ENCODE assay signal across 8 mouse cellular contexts in the genomic region with DNA sequence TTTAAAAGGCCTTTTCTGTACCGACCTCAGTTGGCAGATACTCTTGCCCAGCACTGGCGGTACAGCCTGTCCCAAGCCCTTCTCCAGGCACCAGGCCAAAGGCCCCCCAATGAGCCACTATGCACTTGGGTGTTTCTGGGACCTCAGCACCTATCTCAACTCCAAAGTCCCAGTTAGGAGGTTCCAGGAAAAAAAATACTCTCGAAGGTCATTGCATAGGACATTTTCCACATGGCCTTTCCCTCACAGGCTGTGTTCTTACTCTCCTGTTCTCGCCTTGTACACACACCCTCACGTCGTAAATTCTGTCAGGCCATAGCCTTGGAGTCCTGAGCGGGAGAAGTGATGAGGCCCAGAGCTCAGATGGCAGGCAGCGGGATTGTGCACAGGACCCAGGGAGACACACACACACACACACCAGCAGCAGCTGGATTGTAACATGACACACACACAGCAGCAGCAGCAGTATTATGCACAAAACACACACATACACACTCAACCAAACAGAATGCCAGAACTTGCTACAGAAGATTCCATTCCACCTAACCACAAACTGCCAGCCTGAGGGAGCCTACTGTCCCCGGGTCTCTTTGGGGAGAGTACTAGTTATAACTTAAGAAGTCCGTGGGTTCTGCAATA. TPM values are rescaled to one million over a fixed set of nuclear protein-coding genes. Genes with fewer than 3 reads are reported as not detected.
DNase-seq lines count a peak whose midpoint lies in the region; ATAC-seq and TF ChIP-seq lines count a peak whose summit lies in the region.

No protein-coding gene starts in this region.

- TF ChIP-seq EP300 in heart, adult 2 months (IDR thresholded peaks at IDR 0.05; ENCODE audit: insufficient read depth, low read depth, low read length), result no peak

- ATAC-seq in heart, embryonic 11.5 days (replicated peaks; ENCODE audit: insufficient number of reproducible peaks, low FRiP score, low TSS enrichment), result no peak
- peak; percentile 29; the same call in 1 of the 2 replicates for ATAC-seq in limb, embryonic 13.5 days (ENCODE audit: low FRiP score, low read depth)
- no peak for ATAC-seq in granulocyte monocyte progenitor cell, adult 5-6 weeks (replicated peaks; ENCODE audit: poor library complexity, severe bottlenecking)

- H3K27ac ChIP-seq in heart, adult 2 months, result peak overlapping the region; percentile 78
- no peak overlapping the region; the same call in 1 of the 2 replicates for H3K27ac ChIP-seq in heart, embryonic 11.5 days (ENCODE audit: low read depth, low read length)
- peak overlapping the region; percentile 72 for H3K27ac ChIP-seq in limb, embryonic 13.5 days

- peaks cover 3% of the 10 kb centered on the region; the same call in 1 of the 2 replicates for H3K4me1 ChIP-seq in heart, adult 2 months (ENCODE audit: control insufficient read depth, insufficient read depth, low read length)
- peaks cover 34% of the 10 kb centered on the region for H3K4me1 ChIP-seq in E14TG2a.4 (replicated peaks; ENCODE audit: low read depth, low read length)
- peaks cover 22% of the 10 kb centered on the region for H3K4me1 ChIP-seq in heart, embryonic 11.5 days (ENCODE audit: control insufficient read depth, insufficient read depth, low read length)
- peaks cover 24% of the 10 kb centered on the region for H3K4me1 ChIP-seq in limb, embryonic 13.5 days

- DNase-seq in heart, adult 2 months, result peak in 1 of 2 experiments; percentile 32
- no peak for DNase-seq in heart, postnatal 25 days (ENCODE audit: low spot score)
- DNase-seq in urinary bladder, postnatal 14 days (ENCODE audit: low spot score), result no peak
- DNase-seq in thymus, adult 18-20 months, result no peak

- no peaks in the 10 kb centered on the region for H3K9me3 ChIP-seq in E14TG2a.4 (ENCODE audit: low read length)
- H3K9me3 ChIP-seq in heart, embryonic 11.5 days (replicated peaks; ENCODE audit: control insufficient read depth, low read length), result no peaks in the 10 kb centered on the region
- no peaks in the 10 kb centered on the region; the same call in 1 of the 2 replicates for H3K9me3 ChIP-seq in limb, embryonic 13.5 days

- no peak for TF ChIP-seq CTCF in heart, adult 2 months (IDR thresholded peaks at IDR 0.05)
- TF ChIP-seq CTCF in E14TG2a.4 (conservative IDR thresholded peaks at IDR 0.05; ENCODE audit: low read length), result no peak

- intact Hi-C loops in heart, adult 2 months (cut with DNase I), result loop anchor here (2.0 kb wide), 1 partner anchor 20 kb away; no protein-coding TSS in a partner anchor
- intact Hi-C loops in heart, postnatal 25 days (cut with DNase I), result no loop called here

- H3K9ac ChIP-seq in heart, adult 2 months (ENCODE audit: low read depth, low read length), result peak overlapping the region; percentile 58
- peak overlapping the region; percentile 36; the same call in 1 of the 2 replicates for H3K9ac ChIP-seq in heart, embryonic 11.5 days (ENCODE audit: low read depth, low read length)
- H3K9ac ChIP-seq in limb, embryonic 13.5 days, result peak overlapping the region; percentile 36; the same call in 1 of the 2 replicates

- WGBS in heart, adult 2 months, result 47% methylated on average over 10 of the region's 10 CpGs
- 52% methylated on average over 10 of the region's 10 CpGs for WGBS in heart, embryonic 11.5 days (ENCODE audit: insufficient replicate concordance)
- WGBS in limb, embryonic 13.5 days, result 21% methylated on average over 10 of the region's 10 CpGs

- no peaks in the 10 kb centered on the region for H3K36me3 ChIP-seq in heart, adult 2 months (ENCODE audit: control insufficient read depth, insufficient read depth, low read length)
- H3K36me3 ChIP-seq in E14TG2a.4 (ENCODE audit: insufficient read depth, low read length), result no peaks in the 10 kb centered on the region
- no peaks in the 10 kb centered on the region for H3K36me3 ChIP-seq in heart, embryonic 11.5 days (ENCODE audit: control insufficient read depth, insufficient read depth, low read length)
- no peaks in the 10 kb centered on the region for H3K36me3 ChIP-seq in limb, embryonic 13.5 days

- H3K4me2 ChIP-seq in heart, embryonic 11.5 days, result peak overlapping the region; percentile 57
- peak overlapping the region; percentile 62 for H3K4me2 ChIP-seq in limb, embryonic 13.5 days (replicated peaks)

- peak overlapping the region; percentile 36 for H3K4me3 ChIP-seq in heart, adult 2 months
- peak overlapping the region; percentile 49 for H3K4me3 ChIP-seq in E14TG2a.4 (replicated peaks; ENCODE audit: low read length)
- peak overlapping the region; percentile 31 for H3K4me3 ChIP-seq in heart, embryonic 11.5 days (ENCODE audit: low read depth, low read length)
- H3K4me3 ChIP-seq in limb, embryonic 13.5 days, result peak overlapping the region; percentile 36

- TF ChIP-seq POLR2A in heart, adult 2 months (IDR thresholded peaks at IDR 0.05; ENCODE audit: insufficient read depth, low read depth, low read length), result no peak

- H3K27me3 ChIP-seq in heart, adult 2 months (ENCODE audit: control insufficient read depth, insufficient read depth, low read length), result no peaks in the 10 kb centered on the region
- H3K27me3 ChIP-seq in E14TG2a.4 (ENCODE audit: insufficient read depth, low read length), result peaks cover 8% of the 10 kb centered on the region
- H3K27me3 ChIP-seq in heart, embryonic 11.5 days (ENCODE audit: control insufficient read depth, insufficient read depth, low read length), result 0 out of 2 replicates have a peak, but pooled peaks cover 2% of the 10 kb centered on the region
- peaks cover 4% of the 10 kb centered on the region; the same call in 1 of the 2 replicates for H3K27me3 ChIP-seq in limb, embryonic 13.5 days

- no peaks in the 10 kb centered on the region for H3K79me2 ChIP-seq in heart, adult 2 months (replicated peaks; ENCODE audit: control insufficient read depth, insufficient read depth, low read length)

RNA-seq across cellular contexts. Expression of a gene that starts 5.8 kb away (rescaled TPM):
- total RNA-seq in heart, adult 2 months (2021), result 10 to 100 TPM; 27.5 to 48.6 TPM
- polyA plus RNA-seq in heart, adult 2 months (2012; rRNA removed), result 16.4 and 25.2 TPM in 2 replicates
- 10 to 100 TPM; 28.6 to 37.1 TPM for total RNA-seq in heart, postnatal 25 days (2021)
- polyA plus RNA-seq in heart, embryonic 11.5 days (2014; fragmentation: Nextera tagmentation; extraction: Ambion mirVana), result 3.0 and 4.3 TPM in 2 replicates
- 5.1 and 5.5 TPM in 2 replicates for polyA plus RNA-seq in limb, embryonic 13.5 days (2015; fragmentation: Nextera tagmentation; extraction: Ambion mirVana)
- total RNA-seq in granulocyte monocyte progenitor cell, adult 5-6 weeks (2014; fragmentation: Nextera tagmentation), result 5.0 and 5.9 TPM in 2 replicates
- total RNA-seq in granulocyte monocyte progenitor cell, adult 5-6 weeks (2017), result 2.2 and 4.9 TPM in 2 replicates

Comparison
In these comparisons a context has a peak if more than half of its experiments do, and no peak if none do; other contexts are left out.
1. RNA of a gene that starts 5.8 kb away (total RNA-seq): 27.5 to 48.6 TPM in heart, adult 2 months and 28.6 to 37.1 TPM in heart, postnatal 25 days; 2.2 to 5.9 TPM in granulocyte monocyte progenitor cell, adult 5-6 weeks; every median in the first group is over 4 times any median in the second.
2. Peak in every context shown above with its lines, with median percentiles within 50 percentile points of each other: H3K4me3 ChIP-seq and H3K9ac ChIP-seq.